In the genomic region with DNA sequence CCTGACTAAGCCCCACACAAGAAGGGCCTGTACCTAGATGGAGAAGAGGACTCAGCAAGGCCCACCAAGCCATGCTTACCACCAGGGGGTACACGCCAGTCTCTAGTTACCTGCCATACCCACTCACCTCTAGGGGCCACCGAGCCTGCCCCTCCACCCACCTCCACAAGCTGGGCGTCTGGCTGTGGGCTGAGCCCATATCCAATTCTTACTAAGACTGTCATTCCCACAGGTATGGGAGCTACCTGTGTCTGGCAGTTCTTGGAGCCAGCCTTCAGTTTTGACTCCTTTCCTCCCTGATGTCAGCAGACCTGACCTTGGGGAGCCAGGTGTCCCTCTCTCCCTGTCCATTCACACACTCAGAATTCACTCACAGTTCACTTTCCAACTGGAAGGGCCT, we compare ENCODE assay signal across 9 mouse cellular contexts. TPM values are rescaled to one million over a fixed set of nuclear protein-coding genes. Genes with fewer than 3 reads are reported as not detected.
DNase-seq lines count a peak whose midpoint lies in the region; ATAC-seq and TF ChIP-seq lines count a peak whose summit lies in the region.
"Had no signal": no experiment of that assay in that cellular context is flagged by ENCODE, and none has a peak within 500 bp of the region (broad histone marks: within the 10 kb centered on the region; RNA-seq: fewer than 3 reads in every experiment).

No protein-coding gene starts in this region.

- peak overlapping the region; percentile 62 for H3K4me2 ChIP-seq in kidney, postnatal 0 days (ENCODE audit: low read length)
- H3K4me2 ChIP-seq in forebrain, embryonic 14.5 days (ENCODE audit: low read length) = peak overlapping the region; percentile 64
- peak overlapping the region; percentile 71 for H3K4me2 ChIP-seq in limb, embryonic 12.5 days

- no peaks in the 10 kb centered on the region for H3K27me3 ChIP-seq in kidney, postnatal 0 days (ENCODE audit: insufficient read depth, low read length)
- no peaks in the 10 kb centered on the region for H3K27me3 ChIP-seq in forebrain, embryonic 14.5 days (replicated peaks; ENCODE audit: control insufficient read depth, insufficient read depth, low read length)
- H3K27me3 ChIP-seq in limb, embryonic 12.5 days = no peaks in the 10 kb centered on the region
- no peaks in the 10 kb centered on the region for H3K27me3 ChIP-seq in small intestine, adult 2 months (ENCODE audit: control insufficient read depth, insufficient read depth, low read length)

- H3K36me3 ChIP-seq in kidney, postnatal 0 days (ENCODE audit: insufficient read depth, low read length) = peaks cover 10% of the 10 kb centered on the region; the same call in 1 of the 2 replicates
- H3K36me3 ChIP-seq in forebrain, embryonic 14.5 days (ENCODE audit: control insufficient read depth, insufficient read depth, low read length) = no peaks in the 10 kb centered on the region; the same call in 1 of the 2 replicates
- peaks cover 17% of the 10 kb centered on the region for H3K36me3 ChIP-seq in limb, embryonic 12.5 days
- H3K36me3 ChIP-seq in small intestine, adult 2 months (ENCODE audit: control insufficient read depth, insufficient read depth, low read length) = peaks cover 3% of the 10 kb centered on the region; the same call in 1 of the 2 replicates

- no peaks in the 10 kb centered on the region for H3K9me3 ChIP-seq in kidney, postnatal 0 days (replicated peaks; ENCODE audit: low read length)
- no peaks in the 10 kb centered on the region for H3K9me3 ChIP-seq in forebrain, embryonic 14.5 days (replicated peaks; ENCODE audit: control insufficient read depth, low read length)
- no peaks in the 10 kb centered on the region for H3K9me3 ChIP-seq in limb, embryonic 12.5 days

- no peak for TF ChIP-seq POLR2A in small intestine, adult 2 months (IDR thresholded peaks at IDR 0.05; ENCODE audit: low read depth, low read length)

- ATAC-seq in kidney, postnatal 0 days (replicated peaks; ENCODE audit: low FRiP score, low read depth) = no peak
- no peak for ATAC-seq in forebrain, embryonic 14.5 days
- no peak for ATAC-seq in limb, embryonic 12.5 days (ENCODE audit: insufficient number of reproducible peaks, insufficient read depth, low FRiP score, low TSS enrichment, low read depth)

- no peak for DNase-seq in kidney, postnatal 0 days (ENCODE audit: low spot score)
- DNase-seq in kidney, adult 9 months = no peak
- DNase-seq in forebrain, embryonic 14.5 days (ENCODE audit: low spot score) = no peak
- no peak for DNase-seq in adrenal gland, adult (ENCODE audit: inconsistent age in 2 of 2, low spot score in 1 of 2)
- no peak for DNase-seq in layer of hippocampus, postnatal 25 days (ENCODE audit: extremely low spot score in 1 of 2, low spot score in 1 of 2)
- DNase-seq in left cerebral cortex, adult 18-20 months (ENCODE audit: low spot score in 2 of 2) = no peak

- peak overlapping the region; percentile 93 for H3K27ac ChIP-seq in kidney, postnatal 0 days
- no peak overlapping the region for H3K27ac ChIP-seq in forebrain, embryonic 14.5 days (ENCODE audit: low read depth, low read length)
- no peak overlapping the region for H3K27ac ChIP-seq in limb, embryonic 12.5 days
- H3K27ac ChIP-seq in small intestine, adult 2 months (ENCODE audit: insufficient read depth, low read depth, low read length) = peak overlapping the region; percentile 10; the same call in 1 of the 2 replicates

- peak overlapping the region; percentile 67 for H3K4me3 ChIP-seq in kidney, postnatal 0 days (replicated peaks; ENCODE audit: low read depth, low read length)
- peak overlapping the region; percentile 40; the same call in 1 of the 2 replicates for H3K4me3 ChIP-seq in forebrain, embryonic 14.5 days (ENCODE audit: low read depth, low read length)
- peak overlapping the region; percentile 62 for H3K4me3 ChIP-seq in limb, embryonic 12.5 days (replicated peaks)
- peak overlapping the region; percentile 78 for H3K4me3 ChIP-seq in small intestine, adult 2 months (ENCODE audit: low read depth, low read length)

- 73% methylated on average over 3 of the region's 3 CpGs for WGBS in kidney, postnatal 0 days
- WGBS in forebrain, embryonic 14.5 days = 90% methylated on average over 3 of the region's 3 CpGs
- WGBS in limb, embryonic 12.5 days = 85% methylated on average over 3 of the region's 3 CpGs
- 75% methylated on average over 3 of the region's 3 CpGs for WGBS in small intestine, adult 2 months

- H3K9ac ChIP-seq in kidney, postnatal 0 days (ENCODE audit: low read depth, low read length) = peak overlapping the region; percentile 83
- no peak overlapping the region for H3K9ac ChIP-seq in forebrain, embryonic 14.5 days (ENCODE audit: low read length)
- H3K9ac ChIP-seq in limb, embryonic 12.5 days (replicated peaks) = no peak overlapping the region

- peak; percentile 14; the same call in 1 of the 2 replicates for TF ChIP-seq CTCF in kidney, postnatal 0 days (IDR thresholded peaks at IDR 0.05; ENCODE audit: low read depth)
- no peak for TF ChIP-seq CTCF in small intestine, adult 2 months (IDR thresholded peaks at IDR 0.05; ENCODE audit: extremely low read depth, insufficient read length, insufficient replicate concordance, low read depth, low read length)

- peaks cover 31% of the 10 kb centered on the region for H3K4me1 ChIP-seq in kidney, postnatal 0 days (replicated peaks; ENCODE audit: insufficient read depth, low read length)
- H3K4me1 ChIP-seq in forebrain, embryonic 14.5 days (ENCODE audit: control insufficient read depth, insufficient read depth, low read length) = peaks cover 4% of the 10 kb centered on the region; the same call in 1 of the 2 replicates
- H3K4me1 ChIP-seq in limb, embryonic 12.5 days (replicated peaks) = peaks cover 34% of the 10 kb centered on the region
- H3K4me1 ChIP-seq in small intestine, adult 2 months (ENCODE audit: control insufficient read depth, insufficient read depth, insufficient read length, low read length) = peaks cover 21% of the 10 kb centered on the region

RNA-seq across cellular contexts. Expression of a gene that starts 2.7 kb away (rescaled TPM):
- polyA plus RNA-seq in kidney, postnatal 0 days (2015; fragmentation: Nextera tagmentation; extraction: Ambion mirVana) = 86.4 and 94.3 TPM in 2 replicates
- 11.6 and 16.4 TPM in 2 replicates for polyA plus RNA-seq in forebrain, embryonic 14.5 days (2014; fragmentation: Nextera tagmentation; extraction: Ambion mirVana)
- 46.4 and 46.8 TPM in 2 replicates for polyA plus RNA-seq in limb, embryonic 12.5 days (2016; fragmentation: Nextera tagmentation; extraction: Ambion mirVana)
- 46.4 and 54.0 TPM in 2 replicates for polyA plus RNA-seq in small intestine, adult 2 months (2012; rRNA removed)
- total RNA-seq in layer of hippocampus, postnatal 25 days (2021) = 1 to 10 TPM; 8.8 to 8.9 TPM
- 1 to 10 TPM; 6.0 to 6.5 TPM for total RNA-seq in left cerebral cortex, adult 18-20 months (2021)

RNA-seq across cellular contexts. Expression of a gene that starts 23.2 kb away (rescaled TPM):
- 124 and 125 TPM in 2 replicates for polyA plus RNA-seq in kidney, postnatal 0 days (2015; fragmentation: Nextera tagmentation; extraction: Ambion mirVana)
- 42.0 and 49.1 TPM in 2 replicates for polyA plus RNA-seq in forebrain, embryonic 14.5 days (2014; fragmentation: Nextera tagmentation; extraction: Ambion mirVana)
- 79.4 and 80.2 TPM in 2 replicates for polyA plus RNA-seq in limb, embryonic 12.5 days (2016; fragmentation: Nextera tagmentation; extraction: Ambion mirVana)
- polyA plus RNA-seq in small intestine, adult 2 months (2012; rRNA removed) = 107 and 174 TPM in 2 replicates
- total RNA-seq in layer of hippocampus, postnatal 25 days (2021) = 100 to 1,000 TPM; 204 to 221 TPM
- 100 to 1,000 TPM; 137 to 148 TPM for total RNA-seq in left cerebral cortex, adult 18-20 months (2021)

RNA-seq across cellular contexts. Expression of a gene that starts 33.1 kb away (rescaled TPM):
- 4.5 and 4.7 TPM in 2 replicates for polyA plus RNA-seq in kidney, postnatal 0 days (2015; fragmentation: Nextera tagmentation; extraction: Ambion mirVana)
- polyA plus RNA-seq in forebrain, embryonic 14.5 days (2014; fragmentation: Nextera tagmentation; extraction: Ambion mirVana) = 1.4 and 2.1 TPM in 2 replicates
- polyA plus RNA-seq in limb, embryonic 12.5 days (2016; fragmentation: Nextera tagmentation; extraction: Ambion mirVana) = 0.10 TPM in 1 of 2 replicates, not detected in the other
- polyA plus RNA-seq in small intestine, adult 2 months (2012; rRNA removed) = 12.9 and 22.5 TPM in 2 replicates
- 10 to 100 TPM; 76.9 to 78.3 TPM for total RNA-seq in layer of hippocampus, postnatal 25 days (2021)
- 10 to 100 TPM; 51.9 to 53.4 TPM for total RNA-seq in left cerebral cortex, adult 18-20 months (2021)
- polyA plus RNA-seq: erythroblast, embryonic 14.5 days had no signal

RNA-seq across cellular contexts. Expression of a gene that starts 49.6 kb away (rescaled TPM):
- 0.25 and 0.32 TPM in 2 replicates for polyA plus RNA-seq in kidney, postnatal 0 days (2015; fragmentation: Nextera tagmentation; extraction: Ambion mirVana)
- polyA plus RNA-seq in forebrain, embryonic 14.5 days (2014; fragmentation: Nextera tagmentation; extraction: Ambion mirVana) = 0.44 and 0.59 TPM in 2 replicates
- polyA plus RNA-seq in limb, embryonic 12.5 days (2016; fragmentation: Nextera tagmentation; extraction: Ambion mirVana) = 0.45 and 0.53 TPM in 2 replicates
- 0.18 and 0.48 TPM in 2 replicates for polyA plus RNA-seq in small intestine, adult 2 months (2012; rRNA removed)
- 1 to 10 TPM; 1.9 to 2.1 TPM for total RNA-seq in layer of hippocampus, postnatal 25 days (2021)
- 1 to 10 TPM; 2.7 to 3.4 TPM for total RNA-seq in left cerebral cortex, adult 18-20 months (2021)
- polyA plus RNA-seq: erythroblast, embryonic 14.5 days had no signal

Comparison
In these comparisons a context has a peak if more than half of its experiments do, and no peak if none do; other contexts are left out.
1. H3K27ac ChIP-seq: peak in kidney, postnatal 0 days (single experiment) and small intestine, adult 2 months (single experiment); none in forebrain, embryonic 14.5 days (single experiment) and limb, embryonic 12.5 days (single experiment).
2. Peak in every context shown above with its lines, with median percentiles within 50 percentile points of each other: H3K4me2 ChIP-seq and H3K4me3 ChIP-seq.